Mouse (Mus musculus) megakaryocyte-erythroid progenitor cell, adult 5-6 weeks (primary cell): ENCODE results near the gene Cap1. TPM values are rescaled to one million over a fixed set of nuclear protein-coding genes. Genes with fewer than 3 reads are reported as not detected.

ENCODE experiments used
- ATAC-seq: replicated peaks from 2 replicates; pipeline ENCODE4 v1.8.0; 2016; ENCODE audit warnings: mild to moderate bottlenecking, inconsistent platforms; ENCODE audit not compliant: severe bottlenecking, poor library complexity, low FRiP score, low TSS enrichment
- total RNA-seq, 2 experiments: library from RNA; stranded (forward) in 1 of 2; stranded (reverse) in 1 of 2; fragments of 200-1000, 215-1000 nt in 1 of 2; fragments of >200 nt in 1 of 2; fragmentation: Nextera tagmentation in 1 of 2; gene quantifications; 2 replicates each; pipeline ENCODE4 v1.2.3; 2014 to 2017

The Cap1 gene
- total RNA-seq (2014; fragmentation: Nextera tagmentation) (50.7 and 56.5 TPM in 2 replicates), total RNA-seq (2017) (80.5 and 95.8 TPM in 2 replicates)

- peak; percentile 90 for ATAC-seq
These were observed at the start of gene Cap1 for GRCm38 (mm10) chr4:122885768-122886578. TSS of gene Cap1 (minus strand) at chr4:122886056.

- no peak for ATAC-seq
These were observed 48.0 kb upstream of the Cap1 start for GRCm38 (mm10) chr4:122933857-122934256.

GRCm38 (mm10) chr4:122933051-122933591 lies 47.3 kb upstream of the Cap1 start:
- no peak for ATAC-seq

GRCm38 (mm10) chr4:122932239-122932978 lies 46.6 kb upstream of the Cap1 start:
- ATAC-seq, result peak; percentile 67

GRCm38 (mm10) chr4:122930939-122931590 lies 45.2 kb upstream of the Cap1 start:
- ATAC-seq, result no peak

GRCm38 (mm10) chr4:122923392-122924344 lies 37.8 kb upstream of the Cap1 start:
- ATAC-seq, result no peak

- no peak for ATAC-seq
These were observed 37.0 kb upstream of the Cap1 start for GRCm38 (mm10) chr4:122922841-122923240.

- ATAC-seq, result no peak
These were observed 30.1 kb upstream of the Cap1 start for GRCm38 (mm10) chr4:122915985-122916384.

GRCm38 (mm10) chr4:122914186-122914585 lies 28.3 kb upstream of the Cap1 start:
- no peak for ATAC-seq

- ATAC-seq, result peak; percentile 50
These were observed 26.8 kb upstream of the Cap1 start for GRCm38 (mm10) chr4:122912613-122913012.

- no peak for ATAC-seq
These were observed 24.7 kb upstream of the Cap1 start for GRCm38 (mm10) chr4:122910577-122910976.

- no peak for ATAC-seq
These were observed 23.8 kb upstream of the Cap1 start for GRCm38 (mm10) chr4:122909572-122910189.

GRCm38 (mm10) chr4:122905359-122905758 lies 19.5 kb upstream of the Cap1 start:
- ATAC-seq, result no peak

GRCm38 (mm10) chr4:122903709-122904108 lies 17.9 kb upstream of the Cap1 start:
- no peak for ATAC-seq

- ATAC-seq, result peak; percentile 77
These were observed 16.3 kb upstream of the Cap1 start for GRCm38 (mm10) chr4:122902156-122902555.

GRCm38 (mm10) chr4:122898313-122898712 lies 12.5 kb upstream of the Cap1 start:
- ATAC-seq, result peak; percentile 88

- no peak for ATAC-seq
These were observed 11.9 kb upstream of the Cap1 start for GRCm38 (mm10) chr4:122897750-122898149.

GRCm38 (mm10) chr4:122892157-122892556 lies 6.3 kb upstream of the Cap1 start:
- no peak for ATAC-seq
